Mouse (Mus musculus) thymus, postnatal 0 days (tissue): ENCODE data around the gene Dgkh. TPM values are rescaled to one million over a fixed set of nuclear protein-coding genes. Genes with fewer than 3 reads are reported as not detected.

ENCODE experiments used
- DNase-seq: peaks from one replicate; pipeline ENCODE4 v3.0.0-alpha.2; 2015; ENCODE audit warnings: low spot score
- polyA plus RNA-seq: library from polyadenylated mRNA; unstranded; fragments of >200 nt; fragmentation: Nextera tagmentation; extraction: Ambion mirVana; gene quantifications from 2 replicates; pipeline ENCODE4 v1.2.1, GENCODE M21; 2015

Gene Dgkh
- polyA plus RNA-seq, 1 experiment from 2014 or later = 2.2 TPM

GRCm38 (mm10) chr14:78677852-78678588, 54.6 kb downstream of the Dgkh start:
- no peak for DNase-seq

DNA sequence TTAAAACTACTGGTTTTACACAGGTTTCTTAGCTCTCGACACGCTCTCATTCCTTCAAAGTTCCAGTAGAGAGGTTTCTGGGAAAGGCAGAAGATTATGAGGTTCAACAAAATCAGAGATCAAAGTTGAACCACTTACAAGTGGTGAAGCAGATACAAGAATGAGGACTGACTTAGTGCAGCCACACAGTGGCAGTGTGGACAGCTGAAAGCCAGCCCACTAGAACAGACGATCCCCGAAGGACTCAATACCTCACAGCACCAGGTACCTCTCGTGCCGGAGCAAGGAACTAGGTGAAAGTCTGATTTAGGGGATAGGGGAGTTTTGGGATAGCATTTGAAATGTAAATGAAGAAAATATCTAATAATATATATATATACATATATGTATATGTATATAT, 56.1 kb downstream of the Dgkh start:
- DNase-seq = no peak

DNA sequence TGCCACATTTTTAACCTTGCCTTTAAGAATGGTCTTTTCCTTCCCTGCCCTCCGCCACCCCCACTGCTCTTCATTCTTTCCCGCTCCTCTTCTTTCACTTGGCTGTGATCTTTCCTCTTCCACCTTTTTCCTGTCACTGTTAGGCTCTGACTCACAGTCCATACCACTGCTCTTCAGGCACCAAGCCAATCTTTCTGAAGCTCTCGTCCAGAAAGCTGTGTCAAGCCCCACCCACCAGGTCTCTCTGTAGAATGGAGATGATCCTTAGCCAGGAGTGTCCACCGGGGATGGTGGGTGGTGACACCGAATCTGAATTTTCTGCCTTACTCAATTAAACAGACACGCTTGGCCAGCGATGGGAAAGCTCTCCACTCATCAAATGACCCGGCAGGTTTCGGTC, 58.0 kb downstream of the Dgkh start:
- no peak for DNase-seq

DNA sequence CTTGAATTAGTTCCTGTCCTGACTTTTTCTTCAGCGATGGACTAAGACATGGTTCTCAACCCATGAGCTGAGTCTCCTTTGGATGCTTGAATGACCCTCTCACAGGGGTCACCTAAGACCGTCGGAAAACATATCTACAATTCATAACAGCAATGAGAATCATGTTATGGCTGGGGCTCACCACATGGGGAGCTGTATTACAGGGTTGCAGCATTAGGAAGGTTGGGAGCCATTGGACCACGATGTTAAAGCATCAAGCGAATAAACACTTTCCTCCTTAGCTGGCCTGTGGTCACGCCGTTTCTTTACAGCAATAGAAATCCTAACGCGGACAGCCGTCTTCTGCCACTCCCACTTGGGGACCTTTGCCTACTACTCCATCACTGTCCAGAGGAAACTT, 62.6 kb downstream of the Dgkh start:
- DNase-seq = peak; percentile 29

- DNase-seq = peak; percentile 85
These were observed 64.3 kb downstream of the Dgkh start for GRCm38 (mm10) chr14:78668291-78668690.

- DNase-seq = no peak
These were observed 64.8 kb downstream of the Dgkh start for GRCm38 (mm10) chr14:78667763-78668162.

DNA sequence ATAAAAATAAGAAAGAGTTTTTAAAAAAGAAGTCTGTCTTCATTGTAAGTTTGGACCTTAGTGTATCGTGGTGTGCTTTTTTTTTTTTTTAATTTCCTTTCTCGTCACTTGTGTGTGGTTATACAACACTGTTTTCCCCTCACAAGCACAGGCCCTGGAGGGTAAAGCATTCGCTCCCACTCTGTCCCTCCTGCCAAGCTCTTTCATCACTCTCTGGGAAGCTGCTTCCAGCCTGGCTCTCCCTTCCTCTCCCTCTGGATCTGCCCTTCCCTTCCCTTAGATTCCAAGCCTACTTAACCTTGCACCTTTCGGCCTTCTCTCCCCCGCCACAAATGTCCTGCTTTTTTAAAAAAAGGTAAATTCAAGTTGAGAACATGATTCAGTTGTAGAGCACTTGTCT, 69.9 kb downstream of the Dgkh start:
- DNase-seq = no peak

DNA sequence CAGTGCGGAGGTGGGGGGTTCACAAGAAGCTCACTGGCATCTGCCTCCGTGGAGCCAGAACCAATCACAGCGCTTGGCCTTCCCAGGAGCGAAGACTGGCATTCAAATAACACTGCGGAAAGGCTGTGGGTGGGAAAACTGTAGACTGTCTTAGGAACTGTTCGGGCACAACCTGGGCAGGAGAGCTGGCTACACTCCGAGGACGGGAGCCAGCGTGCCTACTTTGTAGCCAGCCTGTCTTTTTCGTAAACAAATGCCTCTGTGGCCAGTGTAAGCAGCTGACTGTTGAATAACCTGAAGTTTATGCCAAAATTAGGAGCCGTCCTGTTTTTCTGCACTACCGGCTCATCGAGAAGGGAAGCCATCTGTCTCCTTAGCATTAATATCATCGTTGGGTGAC, 71.1 kb downstream of the Dgkh start:
- no peak for DNase-seq

DNA sequence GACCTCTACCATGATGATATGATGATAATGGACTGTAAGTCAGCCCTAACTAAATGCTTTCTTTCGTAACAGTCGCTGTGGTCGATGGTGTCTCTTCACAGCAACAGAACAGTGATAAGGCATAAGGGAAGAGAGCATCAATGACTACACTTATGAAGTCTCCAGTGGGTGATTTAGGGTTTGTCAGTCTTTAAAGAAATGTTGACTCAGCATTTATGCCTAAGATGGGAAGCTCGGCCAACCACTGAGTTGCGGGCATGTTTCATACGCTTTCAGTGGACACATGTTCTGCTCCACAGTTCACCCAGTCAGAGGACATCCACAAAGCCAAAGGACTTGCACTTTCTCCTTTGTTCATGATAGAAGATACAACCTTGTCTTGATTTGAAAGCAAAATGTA, 73.9 kb downstream of the Dgkh start:
- no peak for DNase-seq

DNA sequence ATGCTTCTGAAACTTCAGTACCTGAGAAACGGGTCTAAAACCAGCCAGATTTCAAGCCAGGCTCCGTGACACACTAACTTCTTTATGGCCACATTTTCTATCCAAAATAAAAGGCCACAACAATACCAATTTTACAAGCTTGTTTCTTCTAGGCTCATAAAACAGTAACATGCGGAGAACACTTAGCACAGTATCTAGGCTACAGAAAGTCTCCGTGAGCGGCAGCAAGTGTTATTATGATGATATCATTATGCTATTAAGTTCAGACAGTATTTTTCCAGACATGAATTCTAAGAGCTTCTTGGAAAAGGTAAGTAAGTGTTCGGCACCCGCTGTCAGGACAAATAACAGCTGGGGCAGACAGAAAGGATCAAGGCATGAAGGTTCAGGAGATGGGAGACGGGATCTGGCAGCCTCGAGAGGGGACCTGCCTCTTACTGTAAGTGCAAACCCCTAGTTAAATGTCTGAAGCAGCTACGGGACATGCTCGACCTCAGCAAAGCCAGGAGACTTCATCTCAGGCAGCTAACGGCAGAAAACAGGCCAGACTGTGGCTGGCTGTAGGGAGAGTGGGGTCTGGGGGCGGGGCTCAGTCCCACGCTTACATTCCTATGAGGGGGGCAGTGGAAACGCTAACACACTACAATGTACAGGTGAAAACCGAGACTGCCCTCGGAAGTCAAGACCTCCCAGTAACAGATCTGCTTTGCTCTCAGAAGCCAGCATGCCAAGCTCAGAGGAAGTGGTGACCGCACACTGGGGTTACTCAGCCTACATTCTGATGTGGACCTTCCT, 75.5 kb downstream of the Dgkh start:
- no peak for DNase-seq

DNA sequence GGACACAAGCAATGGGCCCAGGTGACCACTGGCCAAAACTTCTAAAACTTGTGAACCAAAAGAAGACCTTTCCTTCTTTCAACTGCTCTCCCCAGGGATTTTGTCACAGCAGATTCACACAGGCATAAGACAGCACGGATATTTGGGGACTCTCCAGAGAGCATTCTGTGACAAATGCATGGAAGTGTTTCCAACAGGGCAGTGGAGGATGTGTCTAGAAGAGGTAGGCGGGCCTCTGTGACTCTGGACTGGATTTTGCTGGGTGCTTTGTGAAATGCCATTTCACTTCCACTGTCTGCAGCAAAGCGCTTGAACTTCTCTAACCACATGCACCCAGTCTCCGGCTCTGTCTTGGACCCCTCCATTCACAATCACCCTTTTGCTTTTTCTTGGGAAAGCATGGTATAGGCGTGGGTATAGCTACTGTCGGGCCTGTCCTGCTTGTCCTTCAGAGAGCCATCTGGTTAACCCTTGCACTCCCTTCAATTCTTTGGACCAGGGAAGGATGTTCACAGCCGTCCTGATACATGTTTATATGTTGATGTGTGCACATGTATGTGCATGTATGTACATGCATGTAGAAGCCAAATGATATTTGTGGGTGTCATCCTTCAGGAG, 77.5 kb downstream of the Dgkh start:
- DNase-seq = no peak

DNA sequence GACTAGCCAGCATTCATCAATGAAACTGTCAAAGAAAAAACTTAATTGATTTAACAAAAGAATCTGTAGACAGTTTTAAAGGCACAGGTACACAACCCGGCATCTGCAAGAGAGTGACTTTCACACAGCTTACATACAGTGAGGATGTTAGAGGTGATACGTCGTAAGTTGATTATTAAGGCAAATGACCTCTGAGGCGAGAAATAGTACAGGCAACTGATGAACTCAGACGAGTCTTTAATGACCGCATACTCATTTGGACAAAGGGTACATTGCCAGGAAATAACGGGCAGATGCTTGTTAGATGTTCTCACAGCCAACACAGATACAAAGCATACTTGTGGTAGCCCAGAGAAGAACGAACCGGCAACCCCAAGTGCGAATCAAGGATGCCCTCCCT, 78.4 kb downstream of the Dgkh start:
- DNase-seq = no peak

DNA sequence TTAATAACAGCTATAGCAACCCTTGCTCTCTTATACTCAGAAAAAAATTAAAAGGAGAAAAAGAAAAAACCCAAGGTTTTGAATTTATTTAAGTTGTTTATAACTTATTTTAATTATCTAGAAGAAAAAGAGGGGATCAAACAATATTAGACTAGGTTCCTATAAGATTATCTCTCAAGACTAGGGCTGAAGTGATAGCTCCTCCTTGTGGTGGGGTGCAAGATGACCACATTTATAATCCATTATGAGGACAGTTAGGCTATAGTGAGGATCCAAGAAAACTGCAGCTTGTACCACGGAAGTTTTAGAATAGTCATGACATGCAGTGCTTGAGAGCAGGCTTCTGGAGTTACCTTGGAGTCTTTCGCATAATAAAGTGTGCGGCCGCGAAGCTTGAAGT, 79.2 kb downstream of the Dgkh start:
- peak; percentile 42 for DNase-seq

DNA sequence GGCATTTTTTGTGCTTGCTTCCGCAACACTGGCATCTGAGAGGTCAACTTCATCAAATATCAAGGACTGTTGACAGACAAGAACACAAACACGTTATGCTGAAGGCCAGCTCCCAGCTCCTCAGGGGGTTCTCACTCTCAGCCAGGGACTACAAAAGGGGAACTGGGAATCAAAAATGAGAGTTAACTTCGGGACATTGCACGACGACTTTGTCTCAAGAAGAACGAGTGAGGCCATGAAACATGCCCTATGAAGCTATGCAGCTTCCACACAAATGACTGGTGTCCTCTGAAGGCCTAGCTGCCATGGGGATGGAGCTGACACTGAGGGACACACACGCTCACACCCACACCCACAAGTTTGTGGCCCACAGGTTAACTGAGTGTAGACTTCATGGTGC, 80.9 kb downstream of the Dgkh start:
- no peak for DNase-seq

GRCm38 (mm10) chr14:78650379-78651095, 82.0 kb downstream of the Dgkh start:
- no peak for DNase-seq

DNA sequence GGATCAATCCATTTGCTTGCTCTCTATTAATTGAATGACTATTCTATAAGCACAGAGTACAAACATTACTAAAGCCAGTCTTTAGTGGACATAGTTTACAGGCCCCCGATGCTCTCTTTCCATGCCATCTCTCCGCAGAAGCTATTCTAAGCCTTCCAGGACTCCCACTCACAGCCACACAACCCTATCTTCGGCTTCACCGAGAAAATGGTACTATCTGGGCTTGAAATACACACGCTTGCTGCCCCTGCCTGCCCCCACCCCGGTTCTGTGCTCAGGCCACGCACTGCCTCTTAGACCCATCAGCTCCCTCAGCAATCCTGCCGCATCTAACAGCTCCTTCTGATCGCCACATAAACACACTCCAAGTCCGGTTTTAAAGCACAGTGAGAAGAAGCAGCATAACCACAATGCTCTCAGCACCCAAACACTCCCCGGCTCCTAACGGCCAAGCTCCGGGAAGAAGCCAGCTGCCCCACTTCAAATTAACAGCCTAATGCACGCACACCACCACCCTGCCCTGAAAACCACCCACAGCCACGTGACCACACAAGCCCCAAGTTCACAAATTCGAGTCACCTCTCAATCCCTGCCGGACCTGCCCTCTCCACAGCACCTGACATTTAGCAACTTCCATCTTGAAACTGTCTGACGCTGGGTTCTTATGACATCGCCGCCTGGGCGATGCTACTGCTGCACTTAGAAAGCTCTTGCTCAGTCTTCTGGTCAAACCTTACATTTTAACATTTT, 82.9 kb downstream of the Dgkh start:
- DNase-seq = no peak

- no peak for DNase-seq
These were observed 87.0 kb downstream of the Dgkh start for GRCm38 (mm10) chr14:78645622-78646021.

- DNase-seq = no peak
These were observed 91.3 kb downstream of the Dgkh start for GRCm38 (mm10) chr14:78641314-78641713.

DNA sequence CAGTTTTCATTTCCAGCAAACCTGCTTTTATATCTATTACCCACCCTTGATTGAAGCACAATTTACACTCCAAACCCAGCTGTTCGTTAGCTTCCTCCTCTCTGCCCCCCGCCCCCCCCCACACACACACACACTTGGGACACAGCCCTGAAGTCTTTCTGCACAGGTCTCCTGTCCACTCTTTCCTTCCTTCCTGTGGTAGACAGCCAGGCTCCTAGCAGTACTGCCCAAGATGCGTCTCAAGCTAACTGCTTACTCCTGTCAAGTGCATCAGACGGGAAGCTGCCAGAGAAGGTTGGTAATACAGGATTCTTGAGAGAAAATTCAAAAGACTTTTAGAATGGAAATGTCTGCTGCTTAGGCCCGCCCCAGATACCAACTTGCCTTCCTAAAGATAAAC, 92.9 kb downstream of the Dgkh start:
- no peak for DNase-seq

DNA sequence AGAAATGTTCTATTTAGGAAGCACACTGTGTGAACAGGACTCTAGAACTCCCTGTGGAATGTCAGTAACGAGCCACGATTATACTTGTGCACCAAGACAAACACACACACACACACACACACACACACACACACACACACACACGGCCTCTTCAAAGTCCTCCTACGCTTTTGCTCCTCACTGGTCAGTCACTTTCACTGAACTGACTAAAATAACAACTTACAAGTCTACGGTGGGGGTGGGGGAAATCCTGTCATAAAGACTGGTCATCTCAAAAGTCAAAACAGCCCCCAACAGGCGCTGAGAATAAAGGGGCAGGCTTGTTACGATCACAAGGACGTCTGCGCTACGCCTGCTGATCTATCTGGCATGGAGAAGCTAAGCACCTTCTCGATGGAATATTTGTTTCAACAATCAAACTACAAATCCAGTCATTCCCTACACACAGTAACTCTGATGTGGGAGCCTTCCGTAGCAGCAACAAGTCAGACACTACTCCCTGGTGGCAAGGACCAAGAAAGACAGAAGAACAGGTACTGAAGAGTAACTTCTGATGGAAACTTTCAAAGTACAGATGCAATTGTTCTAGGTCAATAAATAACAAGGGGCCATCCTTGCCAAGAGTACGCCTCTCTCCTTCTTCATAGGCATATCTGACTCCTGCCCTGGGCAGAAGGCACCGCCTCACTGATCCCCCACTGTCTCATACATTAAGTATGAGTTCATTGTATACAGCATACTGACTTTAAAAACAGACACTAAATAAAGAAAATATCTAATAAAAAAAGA, 96.8 kb downstream of the Dgkh start:
- DNase-seq = no peak
